Mouse (Mus musculus) adrenal gland, postnatal 4 days (tissue): ENCODE results near the gene Eef1akmt4. TPM values are rescaled to one million over a fixed set of nuclear protein-coding genes. Genes with fewer than 3 reads are reported as not detected.
"Not testable (repeated sequence)": the region's sequence is repeated elsewhere in the genome, so short reads cannot be mapped to it uniquely, and the experiment has no call there.

Experiments used
- DNase-seq, 2 experiments: peaks; one replicate each; pipeline ENCODE4 v3.0.0; 2021 to 2022; ENCODE audit warnings: low spot score in 2 of 2, mixed read lengths in 2 of 2
- microRNA-seq: library from miRNA; unstranded; fragments of <30 nt; microRNA quantifications from one replicate; pipeline ENCODE4 v1.2.0, GENCODE M21; 2021
- total RNA-seq, 2 experiments: library from RNA; stranded (reverse); gene quantifications; 2 replicates each; pipeline ENCODE4 v1.2.3; 2021

The Eef1akmt4 gene
- total RNA-seq, 2 experiments from 2014 or later, result 6.8 to 7.0 TPM

GRCm38 (mm10) chr16:20621991-20622685 is 10.7 kb downstream of the Eef1akmt4 start:
- DNase-seq, result peak in 1 of 2 experiments; percentile 59

GRCm38 (mm10) chr16:20623211-20623610 is 11.8 kb downstream of the Eef1akmt4 start:
- DNase-seq, result no peak

GRCm38 (mm10) chr16:20628871-20629391 is 17.5 kb downstream of the Eef1akmt4 start:
- DNase-seq, result no peak

GRCm38 (mm10) chr16:20629731-20630634 is 18.6 kb downstream of the Eef1akmt4 start, which contains the start of gene Ece2:
Ece2 (plus strand) TSS chr16:20629828.
- no peak for DNase-seq

- no peak for DNase-seq
Measured at GRCm38 (mm10) chr16:20637410-20637809, 26.0 kb downstream of the Eef1akmt4 start.

- no peak for DNase-seq
Measured at GRCm38 (mm10) chr16:20638367-20638766, 27.0 kb downstream of the Eef1akmt4 start.

GRCm38 (mm10) chr16:20642161-20642560 is 30.8 kb downstream of the Eef1akmt4 start:
- DNase-seq, result peak; percentile 22 to 50

- DNase-seq, result no peak
Measured at GRCm38 (mm10) chr16:20643911-20644310, 32.5 kb downstream of the Eef1akmt4 start.

- peak; percentile 93 to 96 for DNase-seq
Measured at GRCm38 (mm10) chr16:20651076-20651946, 39.9 kb downstream of the Eef1akmt4 start, which contains the start of gene Psmd2. Psmd2 (plus strand) TSS chr16:20651652.

- DNase-seq, result no peak
Measured at GRCm38 (mm10) chr16:20651947-20652310, 40.5 kb downstream of the Eef1akmt4 start.

- no peak for DNase-seq
Measured at GRCm38 (mm10) chr16:20653315-20653714, 41.9 kb downstream of the Eef1akmt4 start.

GRCm38 (mm10) chr16:20657661-20658060 is 46.3 kb downstream of the Eef1akmt4 start:
- no peak for DNase-seq

- DNase-seq, result not testable (repeated sequence)
Measured at GRCm38 (mm10) chr16:20668013-20668412, 56.6 kb downstream of the Eef1akmt4 start, which contains the start of gene Eif4g1. Eif4g1 (plus strand) TSS chr16:20668313.

Small RNA genes within 50 kb of the gene (microRNA-seq; reads per million reads assigned to microRNA genes)
- 15.5 reads per million, percentile 26 among the genes with 10 or more reads in this experiment for gene Mir1224

Other genes with a start within 250 kb of the Eef1akmt4 start
- gene Abcc5, start 185.2 kb upstream of the Eef1akmt4 start, total RNA-seq, result 10 to 100 TPM; 73.7 to 75.5 TPM
- gene Eif2b5, start 112.8 kb upstream of the Eef1akmt4 start, total RNA-seq, result 10 to 100 TPM; 58.9 to 63.3 TPM
- gene Dvl3, start 94.6 kb upstream of the Eef1akmt4 start, total RNA-seq, result 10 to 100 TPM; 55.7 to 59.5 TPM
- 100 to 1,000 TPM; 336 to 352 TPM for gene Ap2m1, start 76.1 kb upstream of the Eef1akmt4 start, total RNA-seq
- 10 to 100 TPM; 75.4 to 79.2 TPM for gene Abcf3, start 63.0 kb upstream of the Eef1akmt4 start, total RNA-seq
- 10 to 100 TPM in 1 of 2 experiments, 1 to 10 TPM in 1; 10.0 to 12.5 TPM for gene Vwa5b2, start 22.1 kb upstream of the Eef1akmt4 start, total RNA-seq
- under 1 TPM in 1 of 2 experiments, not detected in 1; 0.37 TPM for gene Gm49333, start within 50 bp of the Eef1akmt4 start, total RNA-seq
- gene Alg3, start 142 bp downstream of the Eef1akmt4 start, total RNA-seq, result 10 to 100 TPM; 15.9 to 17.6 TPM
- 10 to 100 TPM; 16.1 to 16.3 TPM for gene Camk2n2, start 9.7 kb downstream of the Eef1akmt4 start, total RNA-seq
- 10 to 100 TPM; 11.4 to 14.9 TPM for gene Ece2, start 18.2 kb downstream of the Eef1akmt4 start, total RNA-seq
- gene Psmd2, start 40.1 kb downstream of the Eef1akmt4 start, total RNA-seq, result 100 to 1,000 TPM; 216 to 230 TPM
- gene Eif4g1, start 56.7 kb downstream of the Eef1akmt4 start, total RNA-seq, result 100 to 1,000 TPM; 400 to 415 TPM
- 10 to 100 TPM; 14.4 to 15.4 TPM for gene Fam131a, start 81.6 kb downstream of the Eef1akmt4 start, total RNA-seq
- 10 to 100 TPM; 39.8 to 41.0 TPM for gene Polr2h, start 106.1 kb downstream of the Eef1akmt4 start, total RNA-seq
- 10 to 100 TPM; 49.6 to 57.3 TPM for gene Clcn2, start 106.2 kb downstream of the Eef1akmt4 start, total RNA-seq
- gene Chrd, start 121.5 kb downstream of the Eef1akmt4 start, total RNA-seq, result 10 to 100 TPM; 14.8 to 17.1 TPM
- 1 to 10 TPM; 3.8 to 5.0 TPM for gene Thpo, start 122.9 kb downstream of the Eef1akmt4 start, total RNA-seq